Mouse (Mus musculus): Measurements from ENCODE around the gene C1qtnf2.

DNA sequence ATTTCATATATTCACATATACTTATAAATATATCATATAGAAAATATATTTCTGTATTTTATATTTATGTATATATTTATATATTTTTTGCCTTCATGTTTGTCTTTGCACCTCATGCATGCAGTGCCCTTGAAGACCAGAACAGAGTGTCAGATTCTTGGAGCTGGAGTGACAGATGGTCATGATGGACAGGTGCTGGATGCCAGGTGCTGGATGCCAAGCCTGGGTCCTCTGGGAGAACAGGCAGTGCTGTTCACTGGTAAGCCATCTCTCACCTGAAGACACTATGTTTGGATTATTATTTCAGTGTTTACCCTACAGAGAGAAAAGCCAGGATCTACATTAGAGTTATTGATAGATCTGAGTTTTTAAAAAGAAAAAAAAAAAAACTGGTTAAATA is 44.7 kb downstream of the C1qtnf2 start:
- TF ChIP-seq CTCF (IDR thresholded peaks at IDR 0.05; ENCODE audit: low read depth, low read length) (no peak), EP300 (IDR thresholded peaks at IDR 0.05; ENCODE audit: insufficient read depth, low read depth, low read length) (no peak), POLR2A (IDR thresholded peaks at IDR 0.05; ENCODE audit: insufficient read depth, low read length) (no peak)

Measured in ES-Bruce4 (cell line).